34 mouse cellular contexts compared by ENCODE assay signal in genomic region chr7:136742171-136742570, GRCm38 (mm10).
"Had no signal": no experiment of that assay in that cellular context is flagged by ENCODE, and none has a peak within 500 bp of the region (broad histone marks: within the 10 kb centered on the region; RNA-seq: fewer than 3 reads in every experiment).

No protein-coding gene starts in this region.

- H3K36me3 ChIP-seq: heart, embryonic 10.5 days; heart, embryonic 12.5 days; heart, embryonic 13.5 days; heart, embryonic 15.5 days; hindbrain, embryonic 10.5 days; hindbrain, embryonic 12.5 days; hindbrain, embryonic 13.5 days; hindbrain, embryonic 15.5 days; intestine, embryonic 15.5 days; kidney, embryonic 15.5 days had no signal

- H3K4me2 ChIP-seq: heart, embryonic 11.5 days; heart, embryonic 12.5 days; heart, embryonic 13.5 days; heart, embryonic 15.5 days; hindbrain, embryonic 12.5 days; hindbrain, embryonic 13.5 days; hindbrain, embryonic 14.5 days; hindbrain, embryonic 15.5 days; intestine, embryonic 15.5 days; kidney, embryonic 15.5 days had no signal

- H3K27ac ChIP-seq: heart, embryonic 10.5 days; heart, embryonic 13.5 days; heart, embryonic 15.5 days; hindbrain, embryonic 10.5 days; hindbrain, embryonic 12.5 days; hindbrain, embryonic 13.5 days; hindbrain, embryonic 14.5 days; hindbrain, embryonic 15.5 days; hindbrain, postnatal 0 days; intestine, embryonic 15.5 days; kidney, embryonic 15.5 days; kidney, postnatal 0 days; layer of hippocampus, adult 2 months had no signal

- H3K27me3 ChIP-seq: heart, embryonic 12.5 days; heart, embryonic 13.5 days; heart, embryonic 15.5 days; hindbrain, embryonic 12.5 days; hindbrain, embryonic 13.5 days; hindbrain, embryonic 15.5 days; intestine, embryonic 15.5 days; kidney, embryonic 15.5 days had no signal

- H3K4me1 ChIP-seq: heart, embryonic 10.5 days; heart, embryonic 12.5 days; heart, embryonic 13.5 days; heart, embryonic 15.5 days; hindbrain, embryonic 12.5 days; intestine, embryonic 15.5 days had no signal

- H3K4me3 ChIP-seq: heart, embryonic 10.5 days; heart, embryonic 12.5 days; heart, embryonic 13.5 days; heart, embryonic 15.5 days; hindbrain, embryonic 10.5 days; hindbrain, embryonic 12.5 days; hindbrain, embryonic 13.5 days; hindbrain, embryonic 15.5 days; intestine, embryonic 15.5 days; kidney, embryonic 15.5 days; layer of hippocampus, adult 2 months had no signal

- DNase-seq: heart, postnatal 10 days; heart, postnatal 14 days; heart, postnatal 36 days; kidney, adult 11 months; kidney, adult 18-20 months; kidney, adult 2 months; kidney, adult 8-10 months; kidney, adult 9 months; kidney, postnatal 10 days; kidney, postnatal 14 days; kidney, postnatal 25 days; kidney, postnatal 36 days; kidney, postnatal 4 days; layer of hippocampus, adult 9-11 months; layer of hippocampus, postnatal 36 days had no signal

- H3K9me3 ChIP-seq: heart, embryonic 10.5 days; heart, embryonic 13.5 days; heart, embryonic 15.5 days; hindbrain, embryonic 12.5 days; hindbrain, embryonic 13.5 days; hindbrain, embryonic 15.5 days; intestine, embryonic 15.5 days; kidney, embryonic 15.5 days had no signal

- H3K9ac ChIP-seq: heart, embryonic 12.5 days; heart, embryonic 13.5 days; heart, embryonic 15.5 days; hindbrain, embryonic 12.5 days; hindbrain, embryonic 13.5 days; hindbrain, embryonic 14.5 days; hindbrain, embryonic 15.5 days; intestine, embryonic 15.5 days; kidney, embryonic 15.5 days had no signal

- ATAC-seq: hindbrain, embryonic 16.5 days; hindbrain, postnatal 0 days; inflammation-experienced regulatory T-cells, adult 6 months; intestine, embryonic 15.5 days; intestine, embryonic 16.5 days; intestine, postnatal 0 days had no signal
